Mouse (Mus musculus) cortical plate, adult 2 months (tissue): ENCODE results near the gene Svep1.

ENCODE experiments used
- CTCF ChIP-seq: fragments of 200-500 bp; IDR thresholded peaks from 2 replicates; pipeline ENCODE4 v1.5.1; 2011; ENCODE audit warnings: mild to moderate bottlenecking, control low read depth, low read length; ENCODE audit not compliant: insufficient read depth; ENCODE audit errors: extremely low read depth
- POLR2A ChIP-seq: fragments of 200-500 bp; IDR thresholded peaks from 2 replicates; pipeline ENCODE4 v1.6.1; 2011; ENCODE audit warnings: mild to moderate bottlenecking, low read length, control low read depth; ENCODE audit not compliant: insufficient read depth; ENCODE audit errors: extremely low read depth

GRCm38 (mm10) chr4:58129844-58130243, 76.8 kb downstream of the Svep1 start:
- no peak for TF ChIP-seq CTCF
- TF ChIP-seq POLR2A: no peak
